18 mouse cellular contexts compared by ENCODE assay signal in genomic region chr4:108431561-108431936, GRCm38 (mm10). TPM values are rescaled to one million over a fixed set of nuclear protein-coding genes. Genes with fewer than 3 reads are reported as not detected.
DNase-seq lines count a peak whose midpoint lies in the region; ATAC-seq and TF ChIP-seq lines count a peak whose summit lies in the region.
"Had no signal": no experiment of that assay in that cellular context is flagged by ENCODE, and none has a peak within 500 bp of the region (broad histone marks: within the 10 kb centered on the region; RNA-seq: fewer than 3 reads in every experiment).

No protein-coding gene starts in this region.

- no peak for DNase-seq in liver, embryonic 11.5 days (ENCODE audit: low spot score)
- DNase-seq in hindbrain, postnatal 0 days (ENCODE audit: low spot score): no peak
- DNase-seq in adrenal gland, adult 18-20 months (ENCODE audit: low spot score in 2 of 2): no peak
- DNase-seq: adrenal gland, adult 8-10 months; heart, postnatal 36 days; layer of hippocampus, postnatal 36 days; liver, embryonic 13.5 days; right cerebral cortex, postnatal 25 days; thymus, postnatal 14 days had no signal

- H3K36me3 ChIP-seq in liver, embryonic 16.5 days (ENCODE audit: control insufficient read depth, insufficient read depth): no peaks in the 10 kb centered on the region
- H3K36me3 ChIP-seq in liver, embryonic 11.5 days (ENCODE audit: control insufficient read depth, insufficient read depth, low read length): no peaks in the 10 kb centered on the region
- no peaks in the 10 kb centered on the region for H3K36me3 ChIP-seq in forebrain, embryonic 12.5 days (replicated peaks)
- no peaks in the 10 kb centered on the region for H3K36me3 ChIP-seq in hindbrain, postnatal 0 days (ENCODE audit: insufficient read depth, low read length)
- H3K36me3 ChIP-seq in midbrain, embryonic 16.5 days (ENCODE audit: control insufficient read depth, insufficient read depth, low read length): no peaks in the 10 kb centered on the region
- H3K36me3 ChIP-seq: liver, embryonic 13.5 days had no signal

- H3K9me3 ChIP-seq in liver, embryonic 16.5 days (replicated peaks; ENCODE audit: control insufficient read depth, low read length): no peaks in the 10 kb centered on the region
- H3K9me3 ChIP-seq in liver, embryonic 11.5 days (ENCODE audit: control insufficient read depth, low read length): no peaks in the 10 kb centered on the region
- no peaks in the 10 kb centered on the region for H3K9me3 ChIP-seq in forebrain, embryonic 12.5 days
- no peaks in the 10 kb centered on the region for H3K9me3 ChIP-seq in hindbrain, postnatal 0 days (ENCODE audit: low read length)
- H3K9me3 ChIP-seq in midbrain, embryonic 16.5 days (replicated peaks; ENCODE audit: control insufficient read depth, low read length, poor library complexity, severe bottlenecking): no peaks in the 10 kb centered on the region
- H3K9me3 ChIP-seq: liver, embryonic 13.5 days had no signal

- peaks cover 8% of the 10 kb centered on the region; the same call in 1 of the 2 replicates for H3K4me1 ChIP-seq in liver, embryonic 16.5 days (ENCODE audit: control insufficient read depth, low read depth, low read length)
- peaks cover 21% of the 10 kb centered on the region for H3K4me1 ChIP-seq in liver, embryonic 11.5 days (replicated peaks; ENCODE audit: control insufficient read depth, insufficient read depth, low read length)
- peaks cover 30% of the 10 kb centered on the region for H3K4me1 ChIP-seq in forebrain, embryonic 12.5 days
- H3K4me1 ChIP-seq in hindbrain, postnatal 0 days (ENCODE audit: insufficient read depth, low read length): no peaks in the 10 kb centered on the region
- peaks cover 11% of the 10 kb centered on the region for H3K4me1 ChIP-seq in midbrain, embryonic 16.5 days (ENCODE audit: control insufficient read depth, insufficient read depth, low read length)

- TF ChIP-seq CTCF in hindbrain, postnatal 0 days (IDR thresholded peaks at IDR 0.05; ENCODE audit: low read depth): no peak

- 34% methylated on average over 2 of the region's 2 CpGs for WGBS in liver, embryonic 16.5 days (ENCODE audit: insufficient replicate concordance)
- 41% methylated on average over 2 of the region's 2 CpGs for WGBS in liver, embryonic 11.5 days
- WGBS in forebrain, embryonic 12.5 days: 13% methylated on average over 2 of the region's 2 CpGs
- 26% methylated on average over 2 of the region's 2 CpGs for WGBS in hindbrain, postnatal 0 days
- 28% methylated on average over 2 of the region's 2 CpGs for WGBS in midbrain, embryonic 16.5 days

- peak overlapping the region; percentile 34; the same call in 1 of the 2 replicates for H3K27ac ChIP-seq in liver, embryonic 16.5 days (ENCODE audit: low read length)
- H3K27ac ChIP-seq in liver, embryonic 11.5 days (ENCODE audit: low read depth, low read length): no peak overlapping the region; the same call in 1 of the 2 replicates
- peak overlapping the region; percentile 92 for H3K27ac ChIP-seq in forebrain, embryonic 12.5 days
- peak overlapping the region; percentile 15; the same call in 1 of the 2 replicates for H3K27ac ChIP-seq in hindbrain, postnatal 0 days
- peak overlapping the region; percentile 58 for H3K27ac ChIP-seq in midbrain, embryonic 16.5 days (ENCODE audit: low read length)
- H3K27ac ChIP-seq: kidney, postnatal 0 days; liver, embryonic 13.5 days had no signal

- ATAC-seq in liver, embryonic 16.5 days (ENCODE audit: low read depth): 0 out of 2 replicates have a peak, but pooled peaks have one; percentile 22
- no peak for ATAC-seq in liver, embryonic 11.5 days (replicated peaks; ENCODE audit: low FRiP score)
- peak; percentile 42 for ATAC-seq in forebrain, embryonic 12.5 days (ENCODE audit: low FRiP score)
- no peak for ATAC-seq in hindbrain, postnatal 0 days
- ATAC-seq in midbrain, embryonic 16.5 days: no peak
- no peak for ATAC-seq in granulocyte monocyte progenitor cell, adult 5-6 weeks (replicated peaks; ENCODE audit: poor library complexity, severe bottlenecking)
- ATAC-seq: Patski had no signal

- H3K9ac ChIP-seq in liver, embryonic 16.5 days (ENCODE audit: low read depth, low read length): no peak overlapping the region
- no peak overlapping the region for H3K9ac ChIP-seq in liver, embryonic 11.5 days (ENCODE audit: low read depth, low read length)
- 0 out of 2 replicates have a peak overlapping the region, but pooled peaks have one; percentile 8 for H3K9ac ChIP-seq in forebrain, embryonic 12.5 days
- no peak overlapping the region for H3K9ac ChIP-seq in hindbrain, postnatal 0 days (replicated peaks; ENCODE audit: low read length)
- no peak overlapping the region for H3K9ac ChIP-seq in midbrain, embryonic 16.5 days (ENCODE audit: low read depth, low read length)
- H3K9ac ChIP-seq: liver, embryonic 13.5 days had no signal

- peaks cover 9% of the 10 kb centered on the region for H3K27me3 ChIP-seq in liver, embryonic 16.5 days (ENCODE audit: control insufficient read depth, insufficient read depth, low read depth, low read length)
- H3K27me3 ChIP-seq in liver, embryonic 11.5 days (replicated peaks; ENCODE audit: control insufficient read depth, insufficient read depth, low read length): no peaks in the 10 kb centered on the region
- no peaks in the 10 kb centered on the region for H3K27me3 ChIP-seq in forebrain, embryonic 12.5 days
- H3K27me3 ChIP-seq in hindbrain, postnatal 0 days (ENCODE audit: insufficient read depth, low read length): no peaks in the 10 kb centered on the region
- H3K27me3 ChIP-seq in midbrain, embryonic 16.5 days (ENCODE audit: control insufficient read depth, insufficient read depth, low read depth, low read length): no peaks in the 10 kb centered on the region
- H3K27me3 ChIP-seq: CH12.LX, Patski had no signal

- no peak overlapping the region for H3K4me2 ChIP-seq in liver, embryonic 16.5 days (ENCODE audit: low read depth, low read length)
- no peak overlapping the region for H3K4me2 ChIP-seq in liver, embryonic 11.5 days
- peak overlapping the region; percentile 35 for H3K4me2 ChIP-seq in forebrain, embryonic 12.5 days
- no peak overlapping the region for H3K4me2 ChIP-seq in hindbrain, postnatal 0 days (ENCODE audit: low read depth, low read length)
- no peak overlapping the region for H3K4me2 ChIP-seq in midbrain, embryonic 16.5 days (ENCODE audit: low read length)
- H3K4me2 ChIP-seq: liver, embryonic 13.5 days had no signal

- H3K4me3 ChIP-seq in liver, embryonic 16.5 days (ENCODE audit: low read depth, low read length): no peak overlapping the region
- H3K4me3 ChIP-seq in liver, embryonic 11.5 days (ENCODE audit: low read depth, low read length): no peak overlapping the region
- no peak overlapping the region for H3K4me3 ChIP-seq in forebrain, embryonic 12.5 days (replicated peaks)
- no peak overlapping the region for H3K4me3 ChIP-seq in hindbrain, postnatal 0 days (ENCODE audit: low read length)
- H3K4me3 ChIP-seq in midbrain, embryonic 16.5 days (ENCODE audit: low read depth, low read length): no peak overlapping the region
- H3K4me3 ChIP-seq: liver, embryonic 13.5 days had no signal

RNA-seq across cellular contexts. Expression of gene Gpx7, which starts 24.8 kb away (rescaled TPM):
- polyA plus RNA-seq in liver, embryonic 16.5 days (2015; fragmentation: Nextera tagmentation; extraction: Ambion mirVana): 9.5 and 10.4 TPM in 2 replicates
- 21.5 and 21.8 TPM in 2 replicates for polyA plus RNA-seq in liver, embryonic 11.5 days (2014; fragmentation: Nextera tagmentation; extraction: Ambion mirVana)
- 29.2 and 35.1 TPM in 2 replicates for polyA plus RNA-seq in forebrain, embryonic 12.5 days (2016; fragmentation: Nextera tagmentation; extraction: Ambion mirVana)
- 36.5 and 47.2 TPM in 2 replicates for total RNA-seq in hindbrain, postnatal 0 days (2014; rRNA removed)
- polyA plus RNA-seq in hindbrain, postnatal 0 days (2015; fragmentation: Nextera tagmentation; extraction: Ambion mirVana): 38.6 and 38.9 TPM in 2 replicates
- 26.5 and 26.9 TPM in 2 replicates for polyA plus RNA-seq in midbrain, embryonic 16.5 days (2015; fragmentation: Nextera tagmentation; extraction: Ambion mirVana)
- 1 to 10 TPM; 4.3 TPM for total RNA-seq in adrenal gland, adult 18-20 months (2021)
- total RNA-seq in granulocyte monocyte progenitor cell, adult 5-6 weeks (2014; fragmentation: Nextera tagmentation): 1.8 and 4.2 TPM in 2 replicates
- 0.30 and 0.46 TPM in 2 replicates for total RNA-seq in granulocyte monocyte progenitor cell, adult 5-6 weeks (2017)
- total RNA-seq: CH12.LX had no signal
- polyA plus RNA-seq: Patski had no signal

RNA-seq across cellular contexts. Expression of gene Tut4, which starts 27.7 kb away (rescaled TPM):
- 17.1 and 17.9 TPM in 2 replicates for polyA plus RNA-seq in liver, embryonic 16.5 days (2015; fragmentation: Nextera tagmentation; extraction: Ambion mirVana)
- polyA plus RNA-seq in liver, embryonic 11.5 days (2014; fragmentation: Nextera tagmentation; extraction: Ambion mirVana): 39.1 and 49.7 TPM in 2 replicates
- 94.9 and 118 TPM in 2 replicates for polyA plus RNA-seq in forebrain, embryonic 12.5 days (2016; fragmentation: Nextera tagmentation; extraction: Ambion mirVana)
- total RNA-seq in hindbrain, postnatal 0 days (2014; rRNA removed): 38.2 and 50.4 TPM in 2 replicates
- polyA plus RNA-seq in hindbrain, postnatal 0 days (2015; fragmentation: Nextera tagmentation; extraction: Ambion mirVana): 40.4 and 46.8 TPM in 2 replicates
- polyA plus RNA-seq in midbrain, embryonic 16.5 days (2015; fragmentation: Nextera tagmentation; extraction: Ambion mirVana): 50.9 and 58.4 TPM in 2 replicates
- 10 to 100 TPM; 16.7 to 20.0 TPM for total RNA-seq in adrenal gland, adult 18-20 months (2021)
- 77.1 and 98.9 TPM in 2 replicates for total RNA-seq in granulocyte monocyte progenitor cell, adult 5-6 weeks (2014; fragmentation: Nextera tagmentation)
- 24.9 and 25.1 TPM in 2 replicates for total RNA-seq in granulocyte monocyte progenitor cell, adult 5-6 weeks (2017)

RNA-seq across cellular contexts. Expression of gene Shisal2a, which starts 48.4 kb away (rescaled TPM):
- 0.15 and 0.16 TPM in 2 replicates for polyA plus RNA-seq in liver, embryonic 16.5 days (2015; fragmentation: Nextera tagmentation; extraction: Ambion mirVana)
- polyA plus RNA-seq in liver, embryonic 11.5 days (2014; fragmentation: Nextera tagmentation; extraction: Ambion mirVana): 1.0 and 1.9 TPM in 2 replicates
- 2.2 and 2.3 TPM in 2 replicates for polyA plus RNA-seq in forebrain, embryonic 12.5 days (2016; fragmentation: Nextera tagmentation; extraction: Ambion mirVana)
- total RNA-seq in hindbrain, postnatal 0 days (2014; rRNA removed): 0.47 and 1.8 TPM in 2 replicates
- polyA plus RNA-seq in hindbrain, postnatal 0 days (2015; fragmentation: Nextera tagmentation; extraction: Ambion mirVana): 6.7 and 8.1 TPM in 2 replicates
- 6.8 and 6.9 TPM in 2 replicates for polyA plus RNA-seq in midbrain, embryonic 16.5 days (2015; fragmentation: Nextera tagmentation; extraction: Ambion mirVana)
- total RNA-seq in adrenal gland, adult 18-20 months (2021): 1 to 10 TPM; 3.2 to 7.0 TPM
- not detected in 2 replicates for total RNA-seq in granulocyte monocyte progenitor cell, adult 5-6 weeks (2014; fragmentation: Nextera tagmentation)
- total RNA-seq in granulocyte monocyte progenitor cell, adult 5-6 weeks (2017): not detected in 2 replicates
- total RNA-seq: CH12.LX; common myeloid progenitor, adult 5-6 weeks; heart, postnatal 36 days; layer of hippocampus, postnatal 36 days; neutrophil, adult 5-6 weeks had no signal
- polyA plus RNA-seq: Patski had no signal

Comparison
In these comparisons a context has a peak if more than half of its experiments do, and no peak if none do; other contexts are left out.
1. ATAC-seq: peak in liver, embryonic 16.5 days (single experiment) and forebrain, embryonic 12.5 days (single experiment); none in liver, embryonic 11.5 days (single experiment), hindbrain, postnatal 0 days (single experiment), midbrain, embryonic 16.5 days (single experiment) and granulocyte monocyte progenitor cell, adult 5-6 weeks (single experiment).